Comparison of ENCODE assay signal across 8 mouse cellular contexts in the genomic region with DNA sequence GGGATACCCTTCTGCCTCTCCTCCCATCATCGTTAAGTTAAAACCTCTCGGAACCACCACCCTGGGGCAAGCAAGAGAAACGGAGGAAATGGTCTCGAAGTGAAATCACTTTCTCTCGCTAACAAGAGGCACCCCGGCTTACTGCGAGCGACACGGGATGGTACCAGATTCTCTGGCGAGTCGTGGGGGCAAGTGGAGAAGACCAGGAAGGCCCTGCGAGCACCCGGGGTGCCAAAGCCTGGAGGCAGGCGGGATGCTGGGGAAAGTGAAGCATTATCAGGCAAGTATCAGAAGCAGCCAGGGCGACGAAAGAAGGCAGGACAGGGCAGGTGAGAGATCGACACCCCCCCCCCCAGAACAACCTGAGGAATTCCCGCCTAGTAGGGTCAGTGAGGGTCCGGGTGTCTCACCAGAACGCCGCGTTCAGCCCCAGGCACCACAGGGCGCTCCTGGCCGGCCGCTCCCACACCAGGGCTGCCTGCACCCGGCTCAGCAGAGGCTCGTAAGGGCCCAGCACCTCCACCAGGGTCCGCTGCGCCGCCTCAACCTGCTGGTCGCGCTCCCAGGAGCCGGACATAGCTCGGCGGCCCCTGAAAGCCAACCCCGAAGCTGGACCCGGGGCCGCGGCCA. TPM values are rescaled to one million over a fixed set of nuclear protein-coding genes. Genes with fewer than 3 reads are reported as not detected.
DNase-seq lines count a peak whose midpoint lies in the region; ATAC-seq and TF ChIP-seq lines count a peak whose summit lies in the region.

No protein-coding gene starts in this region.

- peak; percentile 21 for ATAC-seq in Patski
- ATAC-seq in forebrain, embryonic 13.5 days = peak; percentile 77
- peak; percentile 72 for ATAC-seq in liver, embryonic 11.5 days (replicated peaks; ENCODE audit: low FRiP score)

- intact Hi-C loops in gastrocnemius, postnatal 14 days (cut with DNase I; ENCODE audit: low total_unique reads) = loop anchor here (5.0 kb wide), 1 partner anchor 48 kb away; no protein-coding TSS in a partner anchor

- no peaks in the 10 kb centered on the region for H3K27me3 ChIP-seq in kidney, adult 2 months (replicated peaks; ENCODE audit: control insufficient read depth, insufficient read depth, low read length)
- no peaks in the 10 kb centered on the region for H3K27me3 ChIP-seq in Patski
- H3K27me3 ChIP-seq in forebrain, embryonic 13.5 days = no peaks in the 10 kb centered on the region
- no peaks in the 10 kb centered on the region for H3K27me3 ChIP-seq in liver, embryonic 11.5 days (replicated peaks; ENCODE audit: control insufficient read depth, insufficient read depth, low read length)
- H3K27me3 ChIP-seq in small intestine, adult 2 months (ENCODE audit: control insufficient read depth, insufficient read depth, low read length) = no peaks in the 10 kb centered on the region

- peak overlapping the region; percentile 98 for H3K4me2 ChIP-seq in forebrain, embryonic 13.5 days
- peak overlapping the region; percentile 83 for H3K4me2 ChIP-seq in liver, embryonic 11.5 days

- WGBS in kidney, adult 2 months = under 1% methylated on average over 39 of the region's 39 CpGs
- under 1% methylated on average over 38 of the region's 39 CpGs for WGBS in forebrain, embryonic 13.5 days
- under 1% methylated on average over 39 of the region's 39 CpGs for WGBS in liver, embryonic 11.5 days
- under 1% methylated on average over 39 of the region's 39 CpGs for WGBS in small intestine, adult 2 months

- POLR2A ChIA-PET in Patski (lab: Charles Lee) = interaction anchor here (0.6 to 2.2 kb wide), 6 partner anchors 11 to 197 kb away, joined by 3 to 8 read pairs (median 4); a partner anchor contains a TSS

- in situ Hi-C loops in Patski (cut with MboI; ENCODE audit: low pct_unique_long_range_greater_than_20kb) = no loop called here

- no peak for TF ChIP-seq POLR2A in kidney, adult 2 months (IDR thresholded peaks at IDR 0.05; ENCODE audit: low read depth, low read length)
- TF ChIP-seq POLR2A in small intestine, adult 2 months (IDR thresholded peaks at IDR 0.05; ENCODE audit: low read depth, low read length) = no peak

- H3K4me3 ChIP-seq in kidney, adult 2 months (ENCODE audit: insufficient read depth, low read depth, low read length) = peak overlapping the region; percentile 72
- H3K4me3 ChIP-seq in forebrain, embryonic 13.5 days = peak overlapping the region; percentile 87
- H3K4me3 ChIP-seq in liver, embryonic 11.5 days (ENCODE audit: low read depth, low read length) = peak overlapping the region; percentile 98
- peak overlapping the region; percentile 88 for H3K4me3 ChIP-seq in small intestine, adult 2 months (ENCODE audit: low read depth, low read length)

- H3K4me1 ChIP-seq in kidney, adult 2 months (ENCODE audit: control insufficient read depth, insufficient read depth, low read length) = peaks cover 8% of the 10 kb centered on the region; the same call in 1 of the 2 replicates
- H3K4me1 ChIP-seq in forebrain, embryonic 13.5 days = peaks cover 57% of the 10 kb centered on the region
- H3K4me1 ChIP-seq in liver, embryonic 11.5 days (replicated peaks; ENCODE audit: control insufficient read depth, insufficient read depth, low read length) = peaks cover 18% of the 10 kb centered on the region
- H3K4me1 ChIP-seq in small intestine, adult 2 months (ENCODE audit: control insufficient read depth, insufficient read depth, insufficient read length, low read length) = peaks cover 13% of the 10 kb centered on the region

- TF ChIP-seq CTCF in kidney, adult 2 months (conservative IDR thresholded peaks at IDR 0.05; ENCODE audit: insufficient read depth, insufficient read length, low read depth, low read length) = no peak
- no peak for TF ChIP-seq CTCF in Patski (IDR thresholded peaks at IDR 0.05)
- TF ChIP-seq CTCF in small intestine, adult 2 months (IDR thresholded peaks at IDR 0.05; ENCODE audit: extremely low read depth, insufficient read length, insufficient replicate concordance, low read depth, low read length) = no peak

- DNase-seq in kidney, adult 2 months = no peak
- DNase-seq in kidney, postnatal 4 days = no peak
- DNase-seq in Patski (ENCODE audit: low read depth, low spot score) = no peak
- DNase-seq in liver, embryonic 11.5 days (ENCODE audit: low spot score) = peak; percentile 51
- DNase-seq in cerebellum, postnatal 14 days = no peak
- DNase-seq in gastrocnemius, postnatal 14 days = no peak

- H3K9ac ChIP-seq in forebrain, embryonic 13.5 days = peak overlapping the region; percentile 95
- peak overlapping the region; percentile 90 for H3K9ac ChIP-seq in liver, embryonic 11.5 days (ENCODE audit: low read depth, low read length)

- CTCF ChIA-PET in Patski (lab: Charles Lee) = interaction anchor here (1.2 to 1.6 kb wide), 3 partner anchors 14 to 55 kb away, joined by 3 to 5 read pairs (median 4); no protein-coding TSS in a partner anchor

- no peaks in the 10 kb centered on the region for H3K9me3 ChIP-seq in forebrain, embryonic 13.5 days (replicated peaks)
- no peaks in the 10 kb centered on the region for H3K9me3 ChIP-seq in liver, embryonic 11.5 days (ENCODE audit: control insufficient read depth, low read length)

- peak overlapping the region; percentile 57 for H3K27ac ChIP-seq in kidney, adult 2 months (ENCODE audit: insufficient read depth, low read depth, low read length)
- peak overlapping the region; percentile 80 for H3K27ac ChIP-seq in forebrain, embryonic 13.5 days
- peak overlapping the region; percentile 80 for H3K27ac ChIP-seq in liver, embryonic 11.5 days (ENCODE audit: low read depth, low read length)
- H3K27ac ChIP-seq in small intestine, adult 2 months (ENCODE audit: insufficient read depth, low read depth, low read length) = peak overlapping the region; percentile 47

- H3K36me3 ChIP-seq in kidney, adult 2 months (ENCODE audit: control insufficient read depth, insufficient read depth, low read length) = no peaks in the 10 kb centered on the region
- peaks cover 19% of the 10 kb centered on the region for H3K36me3 ChIP-seq in forebrain, embryonic 13.5 days (ENCODE audit: poor library complexity, severe bottlenecking)
- H3K36me3 ChIP-seq in liver, embryonic 11.5 days (ENCODE audit: control insufficient read depth, insufficient read depth, low read length) = 0 out of 2 replicates have a peak, but pooled peaks cover 3% of the 10 kb centered on the region
- H3K36me3 ChIP-seq in small intestine, adult 2 months (ENCODE audit: control insufficient read depth, insufficient read depth, low read length) = peaks cover 6% of the 10 kb centered on the region

RNA-seq across cellular contexts. Expression of a gene that starts 0.4 kb away (rescaled TPM):
- polyA plus RNA-seq in kidney, adult 2 months (2012; rRNA removed) = 60.0 and 65.2 TPM in 2 replicates
- 72.2 TPM for polyA plus RNA-seq in Patski (2021)
- 18.6 and 20.8 TPM in 2 replicates for polyA plus RNA-seq in forebrain, embryonic 13.5 days (2015; fragmentation: Nextera tagmentation; extraction: Ambion mirVana)
- 11.5 and 12.2 TPM in 2 replicates for polyA plus RNA-seq in liver, embryonic 11.5 days (2014; fragmentation: Nextera tagmentation; extraction: Ambion mirVana)
- polyA plus RNA-seq in small intestine, adult 2 months (2012; rRNA removed) = 27.3 and 55.0 TPM in 2 replicates
- 10 to 100 TPM; 33.3 to 34.9 TPM for total RNA-seq in gastrocnemius, postnatal 14 days (2021)

RNA-seq across cellular contexts. Expression of a gene that starts 0.5 kb away (rescaled TPM):
- 14.1 and 19.2 TPM in 2 replicates for polyA plus RNA-seq in kidney, adult 2 months (2012; rRNA removed)
- polyA plus RNA-seq in Patski (2021) = 70.2 TPM
- polyA plus RNA-seq in forebrain, embryonic 13.5 days (2015; fragmentation: Nextera tagmentation; extraction: Ambion mirVana) = 108 and 112 TPM in 2 replicates
- 82.3 and 85.3 TPM in 2 replicates for polyA plus RNA-seq in liver, embryonic 11.5 days (2014; fragmentation: Nextera tagmentation; extraction: Ambion mirVana)
- 13.2 and 16.2 TPM in 2 replicates for polyA plus RNA-seq in small intestine, adult 2 months (2012; rRNA removed)
- total RNA-seq in gastrocnemius, postnatal 14 days (2021) = 10 to 100 TPM; 26.3 to 31.2 TPM

RNA-seq across cellular contexts. Expression of a gene that starts 24.0 kb away (rescaled TPM):
- 1.2 and 1.9 TPM in 2 replicates for polyA plus RNA-seq in kidney, adult 2 months (2012; rRNA removed)
- 20.6 TPM for polyA plus RNA-seq in Patski (2021)
- 63.3 and 64.1 TPM in 2 replicates for polyA plus RNA-seq in forebrain, embryonic 13.5 days (2015; fragmentation: Nextera tagmentation; extraction: Ambion mirVana)
- 40.7 and 42.8 TPM in 2 replicates for polyA plus RNA-seq in liver, embryonic 11.5 days (2014; fragmentation: Nextera tagmentation; extraction: Ambion mirVana)
- polyA plus RNA-seq in small intestine, adult 2 months (2012; rRNA removed) = 0.22 and 0.46 TPM in 2 replicates
- 1 to 10 TPM; 1.1 to 1.5 TPM for total RNA-seq in gastrocnemius, postnatal 14 days (2021)

RNA-seq across cellular contexts. Expression of a gene that starts 32.2 kb away (rescaled TPM):
- 56.9 and 67.9 TPM in 2 replicates for polyA plus RNA-seq in kidney, adult 2 months (2012; rRNA removed)
- 44.5 TPM for polyA plus RNA-seq in Patski (2021)
- 71.1 and 81.2 TPM in 2 replicates for polyA plus RNA-seq in forebrain, embryonic 13.5 days (2015; fragmentation: Nextera tagmentation; extraction: Ambion mirVana)
- 45.3 and 45.6 TPM in 2 replicates for polyA plus RNA-seq in liver, embryonic 11.5 days (2014; fragmentation: Nextera tagmentation; extraction: Ambion mirVana)
- polyA plus RNA-seq in small intestine, adult 2 months (2012; rRNA removed) = 54.1 and 100 TPM in 2 replicates
- total RNA-seq in gastrocnemius, postnatal 14 days (2021) = 10 to 100 TPM; 10.8 to 12.4 TPM

RNA-seq across cellular contexts. Expression of a gene that starts 36.5 kb away (rescaled TPM):
- 1.4 and 1.8 TPM in 2 replicates for polyA plus RNA-seq in kidney, adult 2 months (2012; rRNA removed)
- 3.5 TPM for polyA plus RNA-seq in Patski (2021)
- polyA plus RNA-seq in forebrain, embryonic 13.5 days (2015; fragmentation: Nextera tagmentation; extraction: Ambion mirVana) = 14.6 and 16.4 TPM in 2 replicates
- 1.3 and 1.8 TPM in 2 replicates for polyA plus RNA-seq in liver, embryonic 11.5 days (2014; fragmentation: Nextera tagmentation; extraction: Ambion mirVana)
- 1.1 and 2.2 TPM in 2 replicates for polyA plus RNA-seq in small intestine, adult 2 months (2012; rRNA removed)
- 1 to 10 TPM; 3.1 to 4.6 TPM for total RNA-seq in gastrocnemius, postnatal 14 days (2021)

Comparison
In these comparisons a context has a peak if more than half of its experiments do, and no peak if none do; other contexts are left out.
1. ATAC-seq: peak in every context shown above with its lines; median percentile 77 in forebrain, embryonic 13.5 days; 72 in liver, embryonic 11.5 days; 21 in Patski.